Mouse (Mus musculus) embryonic facial prominence, embryonic 15.5 days (tissue): ENCODE data around the gene Lsm4. TPM values are rescaled to one million over a fixed set of nuclear protein-coding genes. Genes with fewer than 3 reads are reported as not detected.

Experiments
- polyA plus RNA-seq: library from polyadenylated mRNA; unstranded; fragments of >200 nt; fragmentation: Nextera tagmentation; extraction: Ambion mirVana; gene quantifications from 2 replicates; pipeline ENCODE4 v1.2.1, GENCODE M21; 2015

The Lsm4 gene
- polyA plus RNA-seq, 1 experiment from 2014 or later, result 243 TPM

Other genes starting within 250 kb of the Lsm4 start
- 24.0 and 24.4 TPM in 2 replicates for gene Crtc1, start 233.7 kb upstream of the Lsm4 start, polyA plus RNA-seq
- 27.6 and 28.1 TPM in 2 replicates for gene Klhl26, start 196.3 kb upstream of the Lsm4 start, polyA plus RNA-seq
- gene Tmem59l, start 185.9 kb upstream of the Lsm4 start, polyA plus RNA-seq, result 16.5 and 18.7 TPM in 2 replicates
- gene Crlf1, start 180.1 kb upstream of the Lsm4 start, polyA plus RNA-seq, result 151 and 159 TPM in 2 replicates
- 155 and 174 TPM in 2 replicates for gene Rex1bd, start 166.5 kb upstream of the Lsm4 start, polyA plus RNA-seq
- 940 and 1,016 TPM in 2 replicates for gene Uba52, start 162.4 kb upstream of the Lsm4 start, polyA plus RNA-seq
- 310 and 324 TPM in 2 replicates for gene Fkbp8, start 145.5 kb upstream of the Lsm4 start, polyA plus RNA-seq
- 57.7 and 59.1 TPM in 2 replicates for gene Kxd1, start 145.3 kb upstream of the Lsm4 start, polyA plus RNA-seq
- 19.6 and 22.7 TPM in 2 replicates for gene Ell, start 133.8 kb upstream of the Lsm4 start, polyA plus RNA-seq
- gene Isyna1, start 78.9 kb upstream of the Lsm4 start, polyA plus RNA-seq, result 139 and 143 TPM in 2 replicates
- gene Ssbp4, start 64.4 kb upstream of the Lsm4 start, polyA plus RNA-seq, result 127 and 130 TPM in 2 replicates
- 2.9 and 4.0 TPM in 2 replicates for gene Lrrc25, start 57.1 kb upstream of the Lsm4 start, polyA plus RNA-seq
- 0.16 TPM in 2 replicates for gene Gdf15, start 40.8 kb upstream of the Lsm4 start, polyA plus RNA-seq
- gene Pgpep1, start 12.9 kb upstream of the Lsm4 start, polyA plus RNA-seq, result 52.1 and 56.6 TPM in 2 replicates
- 97.7 and 99.6 TPM in 2 replicates for gene Jund, start 25.7 kb downstream of the Lsm4 start, polyA plus RNA-seq
- gene Iqcn, start 30.2 kb downstream of the Lsm4 start, polyA plus RNA-seq, result 0.03 and 0.04 TPM in 2 replicates
- gene Gm3336, start 45.3 kb downstream of the Lsm4 start, polyA plus RNA-seq, result not detected in 2 replicates
- gene Pde4c, start 50.5 kb downstream of the Lsm4 start, polyA plus RNA-seq, result 0.16 and 0.29 TPM in 2 replicates
- 22.7 and 28.6 TPM in 2 replicates for gene Rab3a, start 81.4 kb downstream of the Lsm4 start, polyA plus RNA-seq
- gene Mpv17l2, start 87.7 kb downstream of the Lsm4 start, polyA plus RNA-seq, result 41.7 and 42.3 TPM in 2 replicates
- 92.5 and 94.3 TPM in 2 replicates for gene Pik3r2, start 103.5 kb downstream of the Lsm4 start, polyA plus RNA-seq
- 19.1 and 20.2 TPM in 2 replicates for gene Mast3, start 131.8 kb downstream of the Lsm4 start, polyA plus RNA-seq
- 0.26 and 0.28 TPM in 2 replicates for gene Il12rb1, start 135.2 kb downstream of the Lsm4 start, polyA plus RNA-seq
- 9.3 and 10.1 TPM in 2 replicates for gene Arrdc2, start 166.5 kb downstream of the Lsm4 start, polyA plus RNA-seq
- 3.8 and 5.6 TPM in 2 replicates for gene Kcnn1, start 190.0 kb downstream of the Lsm4 start, polyA plus RNA-seq
- gene Ccdc124, start 200.7 kb downstream of the Lsm4 start, polyA plus RNA-seq, result 99.6 and 104 TPM in 2 replicates
- 0.45 and 0.64 TPM in 2 replicates for gene Slc5a5, start 219.5 kb downstream of the Lsm4 start, polyA plus RNA-seq
- gene Rpl18a, start 224.2 kb downstream of the Lsm4 start, polyA plus RNA-seq, result 4,781 and 4,906 TPM in 2 replicates
- 50.1 and 50.2 TPM in 2 replicates for gene Map1s, start 232.7 kb downstream of the Lsm4 start, polyA plus RNA-seq